Mouse (Mus musculus): ENCODE data around the gene Mast4.

The Mast4 gene

GRCm38 (mm10) chr13:103238034-103238705, 96.1 kb downstream of the Mast4 start:
- DNase-seq: no peak

DNA sequence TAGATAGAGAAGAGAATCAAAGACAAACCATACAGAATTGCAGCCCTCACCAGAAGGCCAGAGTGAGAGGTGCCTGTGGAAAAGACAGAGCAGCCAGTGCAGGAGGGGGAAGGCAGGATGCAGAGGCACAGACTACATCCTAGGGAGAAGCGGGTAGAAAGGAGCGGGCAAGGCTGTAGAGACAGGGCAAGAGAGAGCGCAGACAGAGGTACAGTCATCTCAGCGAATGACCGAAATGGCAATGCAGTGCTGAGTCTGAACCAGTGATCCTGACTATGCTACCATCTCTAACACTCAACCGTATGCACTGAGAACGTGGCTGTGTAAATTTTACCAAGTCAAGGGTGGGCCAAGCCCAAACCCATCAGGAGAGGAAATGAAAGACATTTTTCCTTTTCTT, 102.1 kb downstream of the Mast4 start:
- no peak for DNase-seq

DNA sequence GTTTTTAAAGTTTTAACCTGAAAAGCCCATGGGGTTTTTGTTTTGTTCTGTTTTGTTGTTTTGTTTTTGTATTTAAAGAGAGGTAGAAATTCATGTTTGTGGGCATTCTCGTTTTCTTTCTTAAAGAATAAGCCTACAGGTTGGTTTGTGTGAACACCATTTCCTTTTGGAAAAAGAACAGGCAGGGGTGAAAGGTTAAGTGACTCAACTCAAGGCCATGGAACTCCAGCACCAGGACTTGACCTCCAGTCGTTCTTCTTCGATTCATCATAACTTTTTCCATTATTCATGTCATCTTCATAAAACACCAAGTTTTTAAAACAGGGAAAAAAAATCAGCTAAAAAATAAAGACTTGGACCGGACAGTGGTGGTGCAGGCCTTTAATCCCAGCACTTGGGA, 105.2 kb downstream of the Mast4 start:
- DNase-seq: no peak

DNA sequence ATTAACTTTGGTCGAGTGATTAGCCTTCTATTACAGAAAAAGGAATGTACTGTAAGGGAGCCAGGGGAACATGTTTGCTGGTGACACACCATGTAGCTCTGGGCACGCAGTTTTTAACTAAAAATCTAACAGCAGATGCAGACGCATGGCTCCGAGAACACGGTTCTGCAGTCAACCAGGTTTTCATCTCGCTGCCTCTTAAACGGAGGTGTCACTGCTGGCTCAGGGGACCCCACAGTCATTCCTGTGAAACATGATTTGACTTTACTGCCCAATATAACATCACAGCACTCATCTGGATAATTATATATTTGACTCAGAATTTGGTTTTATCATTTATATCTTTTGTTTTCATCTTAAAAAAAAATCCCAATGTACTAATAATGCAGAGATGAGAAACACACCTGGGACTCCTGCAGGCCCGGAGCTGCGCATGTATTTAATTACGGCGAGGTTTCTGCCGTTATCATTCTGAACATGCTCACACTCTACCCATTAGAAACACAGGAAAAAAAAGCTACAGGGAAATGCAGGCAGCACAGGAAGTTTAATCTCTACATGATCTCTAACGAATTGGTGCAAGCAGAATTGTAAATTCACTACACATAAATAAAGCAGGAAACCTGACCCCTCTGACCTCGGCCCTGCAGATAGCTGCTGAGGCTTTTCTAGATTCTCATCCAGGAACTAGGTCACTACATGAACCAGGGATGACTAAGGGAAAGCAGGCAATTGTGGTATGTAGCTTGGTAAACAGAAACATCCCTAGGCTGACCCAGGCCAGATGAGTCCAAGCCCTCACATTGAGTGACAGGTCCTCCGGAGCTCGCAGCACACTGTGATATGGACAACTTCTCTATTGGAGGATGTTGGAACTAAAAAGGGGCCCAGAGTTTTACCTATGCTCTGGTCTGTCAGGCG, 108.1 kb downstream of the Mast4 start:
- no peak for DNase-seq

DNA sequence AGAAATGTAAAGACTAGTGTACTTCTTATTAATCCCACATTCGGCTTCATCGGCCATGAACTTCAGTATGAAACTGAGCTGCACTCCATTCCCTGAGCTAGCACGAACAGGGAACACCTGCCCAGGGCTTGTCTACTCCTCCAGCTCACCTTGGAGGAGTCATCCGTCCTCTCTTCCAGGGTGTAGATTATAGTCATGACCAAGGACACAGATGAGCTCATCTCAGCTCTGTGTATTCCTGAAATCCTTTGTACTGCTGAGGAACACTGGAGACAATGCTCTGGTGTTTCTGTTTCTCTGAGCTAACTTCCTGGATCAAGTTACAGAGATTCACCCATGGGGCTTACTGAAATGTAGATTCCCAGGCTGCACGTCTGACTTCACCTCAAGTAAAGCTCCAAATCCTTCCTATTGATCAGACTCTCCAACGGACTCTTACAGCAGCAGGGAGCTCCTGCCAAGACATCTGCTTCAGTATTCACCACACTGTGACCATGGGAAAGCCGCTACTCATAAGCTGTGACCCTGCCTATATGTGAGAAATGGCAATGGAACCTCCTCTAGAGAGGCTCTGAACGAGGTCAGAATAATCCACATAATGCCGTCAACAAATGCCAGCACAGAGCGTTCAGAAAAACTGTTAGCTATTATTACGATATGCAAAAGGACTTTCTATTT, 108.9 kb downstream of the Mast4 start:
- DNase-seq: no peak

DNA sequence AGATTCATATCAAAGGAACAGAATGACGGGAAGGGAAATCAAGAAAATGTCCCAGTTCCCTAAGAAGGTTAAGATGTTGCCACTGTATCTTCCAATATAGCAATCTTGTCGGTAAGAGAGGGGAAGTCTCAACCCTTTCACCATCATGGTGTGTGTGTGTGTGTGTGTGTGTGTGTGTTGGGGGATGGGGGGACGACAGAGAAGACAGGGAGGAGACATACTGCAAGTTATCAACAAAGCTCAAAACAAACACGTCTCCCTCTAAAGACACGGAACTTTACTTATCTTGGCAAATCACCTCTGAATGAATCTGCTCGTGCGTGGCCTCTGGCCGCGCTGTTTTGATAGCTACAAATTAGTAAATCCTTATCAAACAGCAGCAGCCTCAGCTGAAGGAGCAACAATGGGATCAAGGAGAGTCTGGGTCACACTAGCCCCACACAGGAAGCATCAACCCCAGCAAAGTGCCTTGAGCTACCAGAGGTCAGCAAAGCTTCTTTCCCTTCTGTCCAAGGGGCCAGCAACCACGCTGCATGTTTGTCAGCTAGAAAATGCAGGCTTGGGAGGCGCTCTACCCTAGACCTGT, 113.7 kb downstream of the Mast4 start:
- no peak for DNase-seq

DNA sequence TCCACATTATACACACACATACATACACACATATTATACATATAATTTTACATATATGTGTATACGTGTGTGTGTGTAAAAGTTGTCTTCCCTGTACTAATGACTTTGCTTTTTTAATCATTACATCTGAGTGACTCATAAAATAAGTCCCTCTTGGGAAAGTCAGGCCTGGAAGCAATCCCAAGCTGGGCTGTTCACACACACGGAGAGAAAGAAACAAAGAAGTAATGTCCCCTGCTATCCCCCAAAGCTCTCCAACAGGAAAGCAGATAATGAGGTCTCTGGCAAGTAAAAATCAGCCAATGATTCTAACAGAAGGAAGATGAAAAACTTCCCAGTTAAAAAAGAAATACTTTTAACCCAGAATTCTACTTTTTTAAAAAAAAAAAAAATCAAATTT, 114.3 kb downstream of the Mast4 start:
- no peak for DNase-seq

DNA sequence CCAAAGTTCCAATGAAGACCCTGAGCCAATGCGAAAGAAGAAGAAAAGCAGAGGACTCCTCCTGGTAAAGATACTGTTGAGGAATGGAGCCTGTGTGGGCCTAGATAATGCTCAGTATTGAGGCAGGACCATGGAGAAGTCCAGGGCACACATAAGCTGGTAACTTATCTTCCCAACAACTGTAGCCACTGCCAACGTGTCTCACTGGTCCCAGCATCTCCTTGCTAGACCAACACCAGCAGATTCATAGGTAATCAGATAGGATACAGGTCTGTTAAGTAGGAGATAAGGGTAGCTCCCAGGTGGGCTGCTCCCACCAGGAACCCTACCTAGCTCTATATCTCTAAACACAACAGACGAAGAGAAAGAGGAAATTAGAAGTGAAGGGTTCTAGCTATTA, 116.8 kb downstream of the Mast4 start:
- no peak for DNase-seq

DNA sequence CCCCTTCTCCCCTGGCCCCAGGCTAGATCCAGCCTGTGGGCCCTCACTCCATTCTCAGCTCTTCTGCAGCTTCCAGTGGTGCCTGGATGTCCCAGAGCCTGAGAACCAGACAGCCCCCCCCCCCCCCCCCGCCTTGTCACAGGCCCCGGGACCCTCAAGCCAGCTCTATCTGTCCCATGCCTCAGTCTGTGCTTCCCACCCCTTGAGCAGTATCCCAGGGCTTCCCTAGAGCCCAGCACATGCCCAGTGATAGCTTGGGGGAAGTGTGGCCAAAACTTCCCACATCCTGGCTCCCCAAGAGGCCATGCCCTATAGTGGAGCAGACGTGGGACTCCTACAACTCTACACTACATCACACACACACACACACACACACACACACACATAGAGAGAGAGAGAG, 119.8 kb downstream of the Mast4 start:
- no peak for DNase-seq

GRCm38 (mm10) chr13:103211953-103212352, 122.3 kb downstream of the Mast4 start:
- no peak for DNase-seq

GRCm38 (mm10) chr13:103211501-103211941, 122.8 kb downstream of the Mast4 start:
- peak; percentile 15 for DNase-seq

DNA sequence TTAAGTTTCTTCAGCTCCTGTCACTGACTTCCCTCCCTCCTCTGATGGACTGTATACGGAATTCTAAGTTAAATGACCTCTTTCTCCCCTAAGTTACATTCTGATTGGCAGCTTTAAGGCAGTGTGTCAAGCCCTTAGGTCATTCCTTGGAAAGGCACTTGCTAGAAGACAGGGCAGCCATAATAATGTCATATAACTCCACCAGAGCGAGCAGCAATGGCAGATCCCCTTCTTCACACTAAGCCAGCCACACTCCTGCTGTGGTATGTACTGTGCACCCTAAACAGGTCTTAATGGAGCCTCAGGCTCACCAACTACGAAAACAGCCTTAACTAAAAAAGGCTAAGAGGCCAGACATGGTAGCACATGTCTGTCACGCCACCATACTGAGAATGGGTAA, 123.6 kb downstream of the Mast4 start:
- DNase-seq: no peak

- no peak for DNase-seq
Observed at GRCm38 (mm10) chr13:103207199-103207598, 127.1 kb downstream of the Mast4 start.

DNA sequence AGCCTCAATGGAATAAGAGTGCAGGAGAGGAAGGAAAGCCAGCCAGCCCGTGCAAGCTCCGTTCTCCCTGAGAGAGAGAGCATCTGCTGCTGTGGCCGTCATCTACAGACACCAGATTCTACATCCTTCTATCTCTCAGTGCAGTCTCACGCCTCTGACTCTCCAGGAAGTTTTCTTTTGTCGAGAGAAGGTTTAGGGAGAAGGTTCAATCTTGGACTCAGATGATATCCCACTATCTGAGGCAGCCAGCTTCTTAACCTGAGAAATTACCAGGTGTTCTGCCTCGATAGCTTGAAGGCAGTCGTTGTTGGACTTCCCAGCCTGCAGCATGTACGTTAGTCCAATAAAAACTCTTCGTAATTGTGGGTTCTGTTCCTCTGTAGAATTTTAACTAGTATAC, 127.7 kb downstream of the Mast4 start:
- DNase-seq: no peak

DNA sequence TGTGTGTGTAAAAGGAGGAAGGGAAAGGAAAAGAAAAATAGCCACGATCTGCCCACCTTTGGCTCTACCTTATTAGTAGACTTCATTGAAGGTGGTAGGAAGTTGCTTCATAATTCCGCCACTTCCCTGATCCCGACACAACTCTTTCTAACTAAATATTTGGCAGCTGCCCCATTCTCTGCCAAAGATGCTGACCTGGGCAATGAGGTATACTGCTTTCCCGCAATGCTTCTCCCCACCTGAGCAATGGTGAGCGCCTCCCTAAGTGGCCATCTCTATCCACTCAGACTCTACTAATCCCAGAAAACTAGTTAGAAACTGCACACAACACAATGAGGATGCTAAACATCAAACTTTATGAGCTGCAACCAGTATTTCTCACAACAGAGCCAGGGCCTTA, 129.1 kb downstream of the Mast4 start:
- no peak for DNase-seq

DNA sequence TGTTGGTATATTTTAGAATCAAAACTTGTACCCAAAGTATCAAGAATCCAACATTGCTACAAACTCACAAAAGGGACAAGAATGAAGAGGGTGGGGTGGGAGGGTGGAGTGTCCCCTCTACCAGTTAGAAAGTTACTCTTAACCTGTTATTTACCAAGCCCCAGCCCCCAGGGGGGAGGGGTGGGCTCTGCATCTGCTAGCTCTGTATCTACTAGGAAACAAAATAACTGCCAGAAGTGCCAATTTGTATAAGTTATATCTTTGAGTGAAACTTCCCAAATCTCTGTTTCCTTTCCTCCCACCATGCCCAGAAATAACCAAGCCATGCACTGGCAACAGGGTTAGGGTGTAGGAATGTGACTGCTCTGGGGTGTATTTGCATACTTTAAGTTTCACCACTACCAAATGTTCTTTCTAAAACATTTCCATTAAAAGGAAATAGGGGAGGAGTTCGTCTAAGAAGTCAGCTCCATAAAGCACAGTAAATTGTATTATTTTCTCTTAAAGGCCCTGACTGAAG, 130.9 kb downstream of the Mast4 start:
- no peak for DNase-seq

DNA sequence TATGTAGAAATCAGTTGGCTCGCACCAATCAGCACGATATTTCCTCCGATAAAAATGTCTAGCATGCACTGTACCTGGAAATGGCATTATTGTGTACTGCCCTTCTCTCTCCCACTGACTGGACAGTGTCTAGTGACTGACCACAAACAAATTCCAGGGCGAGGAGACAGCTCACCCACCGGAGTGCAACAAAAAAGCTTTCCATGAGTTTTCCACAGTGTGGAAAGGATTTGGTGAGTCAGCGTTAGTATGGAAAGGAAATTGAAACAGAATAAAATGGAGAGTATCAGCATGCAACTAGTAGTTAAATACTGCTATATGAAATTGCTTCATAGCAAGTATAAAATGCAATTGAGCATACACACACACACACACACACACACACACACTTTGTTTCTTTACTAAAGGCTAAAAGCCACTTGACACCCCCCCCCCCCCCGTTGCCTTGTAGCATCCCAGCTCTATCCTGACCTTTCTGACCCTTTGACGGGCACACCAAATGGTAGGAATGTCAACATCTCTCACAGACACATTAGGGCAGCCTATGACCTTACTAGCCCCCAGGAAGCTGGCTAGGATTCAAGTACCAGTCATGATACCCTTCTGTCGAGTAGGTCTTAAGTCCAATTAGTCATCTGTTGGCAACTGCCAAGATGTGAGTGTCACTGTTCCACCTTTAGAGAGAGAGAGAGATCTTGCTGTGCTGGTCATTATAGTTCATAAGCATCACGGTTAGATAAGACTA, 133.1 kb downstream of the Mast4 start:
- DNase-seq: no peak

DNA sequence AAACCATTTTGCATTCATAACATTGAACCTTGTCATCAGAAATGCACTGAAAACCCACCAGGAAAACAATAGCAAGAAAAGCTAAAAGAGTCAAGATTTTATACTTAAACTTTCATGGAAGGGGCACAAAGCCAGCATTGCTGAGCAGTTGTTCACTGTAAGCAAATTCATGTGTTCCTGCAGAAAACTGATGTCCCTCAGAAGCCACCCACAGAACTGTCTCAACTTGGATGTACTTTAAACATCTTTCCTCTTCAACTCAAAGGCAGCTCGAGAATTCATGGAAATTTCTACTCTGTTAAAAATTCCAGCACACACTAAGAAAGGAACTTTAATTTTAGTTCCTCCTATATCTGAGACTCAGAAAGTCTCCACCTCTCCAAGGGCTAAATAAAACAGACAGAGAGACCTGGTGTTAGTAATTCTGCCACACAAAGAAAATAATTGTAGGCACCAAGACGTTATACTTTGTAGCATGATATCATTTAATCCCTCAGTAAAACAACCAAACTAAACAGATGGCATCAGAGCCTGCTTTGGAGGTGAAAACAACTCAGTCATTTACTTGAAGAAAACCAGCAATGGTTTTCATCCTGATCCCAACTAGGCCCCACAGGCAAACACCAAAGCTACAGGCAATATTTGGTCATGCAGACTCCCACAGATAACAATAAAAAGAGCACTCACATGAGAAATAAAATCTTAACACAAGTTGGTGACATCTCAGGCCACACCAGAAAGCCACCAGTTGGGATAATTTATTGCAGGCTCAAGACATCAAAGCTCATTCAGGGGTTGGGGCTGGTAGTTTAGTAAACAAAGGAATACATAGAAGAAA, 134.3 kb downstream of the Mast4 start:
- no peak for DNase-seq

- no peak for DNase-seq
Observed at GRCm38 (mm10) chr13:103198210-103198940, 135.9 kb downstream of the Mast4 start.

DNA sequence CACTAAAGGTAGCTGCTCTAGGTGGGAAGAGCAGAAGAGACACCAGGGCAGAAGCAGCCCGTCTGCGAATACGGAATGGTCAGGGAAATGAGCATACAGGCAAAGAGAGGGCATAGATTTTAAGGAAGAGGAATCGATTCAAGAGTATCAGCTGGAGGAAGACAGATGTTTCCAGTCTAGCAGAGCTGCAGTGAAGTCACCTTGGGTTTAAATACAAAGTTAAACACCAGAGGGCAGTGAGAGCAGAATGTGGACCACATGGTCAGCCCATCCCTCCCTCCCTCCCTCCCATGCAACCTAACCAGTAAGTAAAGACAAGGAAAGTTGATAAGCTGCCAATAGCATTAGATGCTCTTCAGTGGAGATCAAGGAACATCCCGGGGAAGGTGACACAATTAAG, 138.0 kb downstream of the Mast4 start:
- DNase-seq: no peak

DNA sequence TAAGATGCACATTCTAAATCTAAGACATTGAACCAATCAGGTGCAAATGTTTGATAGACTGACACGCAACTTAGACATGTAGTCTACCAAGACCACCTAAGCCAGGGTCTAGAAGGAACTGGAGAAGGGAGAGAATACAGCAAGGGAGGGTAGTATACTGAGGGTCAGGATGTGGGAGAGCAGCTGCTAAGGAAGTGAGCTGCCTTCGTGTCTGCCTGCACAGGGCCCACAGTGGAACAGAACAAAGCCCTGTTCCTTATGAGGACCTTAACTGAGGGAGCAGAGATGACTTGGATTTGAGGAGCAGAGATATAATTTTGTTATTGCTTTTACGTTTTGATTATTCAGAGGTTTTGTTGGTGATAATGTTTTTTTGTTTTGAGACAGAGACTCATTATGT, 138.4 kb downstream of the Mast4 start:
- no peak for DNase-seq

Measured in lung, postnatal 36 days (tissue).